Mouse (Mus musculus): ENCODE measurements at regions not wholly inside any gene's neighbourhood (a gene's known extent, or its start where the extent isn't known, plus 50 kb on each side); places are given as distances from the start of the nearest gene placed in this dataset.

DNA sequence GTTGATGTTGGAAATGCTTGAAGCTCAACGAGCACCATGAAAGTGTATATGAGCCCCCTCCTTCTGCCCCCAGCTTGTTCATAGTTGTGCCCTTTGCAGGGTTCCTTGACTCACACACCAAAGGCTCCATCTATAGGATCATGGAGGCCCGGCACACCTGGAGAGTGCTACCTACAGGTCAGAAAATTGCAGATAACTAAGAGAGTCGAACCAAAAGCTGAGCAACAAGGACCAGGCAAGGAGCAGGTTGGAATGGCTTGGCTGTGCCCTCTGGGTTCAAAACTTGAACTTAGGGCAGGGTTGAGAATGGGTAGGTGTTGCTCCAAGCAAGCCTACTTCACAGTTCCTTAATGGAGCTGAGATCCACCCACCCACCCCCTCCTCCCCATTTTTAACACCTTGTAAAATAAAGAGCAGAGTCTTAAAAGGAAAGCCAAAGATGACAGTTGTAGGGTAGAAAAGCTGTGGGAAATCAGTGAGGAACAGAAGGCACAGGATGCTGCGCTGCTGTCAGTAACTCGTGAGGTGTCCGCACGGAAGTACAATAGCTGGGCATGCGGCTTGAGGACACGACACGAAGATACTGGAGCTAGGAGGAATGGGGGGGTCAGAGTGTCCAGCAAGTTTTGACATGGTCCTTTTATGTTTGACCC, 180.0 kb upstream of the Ntm start:
- no peak for TF ChIP-seq CTCF (IDR thresholded peaks at IDR 0.05; ENCODE audit: low read depth)
- no peak for TF ChIP-seq EP300 (IDR thresholded peaks at IDR 0.05; ENCODE audit: low read depth)

All from liver, embryonic 14.5 days (tissue).